Mouse (Mus musculus) C2C12 (cell line): Measurements from ENCODE around the gene Large1.

Source experiments
- CTCF ChIP-seq: IDR thresholded peaks from one replicate; pipeline ENCODE4 v1.5.1; 2011; ENCODE audit not compliant: control insufficient read depth, insufficient read depth, insufficient read length
- MAX ChIP-seq: IDR thresholded peaks from one replicate; pipeline ENCODE4 v1.6.1; 2011; ENCODE audit warnings: mild to moderate bottlenecking, control low read depth
- MYOD1 ChIP-seq: IDR thresholded peaks from one replicate; pipeline ENCODE4 v1.6.1; 2011; ENCODE audit warnings: low read depth; ENCODE audit not compliant: control insufficient read depth, insufficient read length
- USF1 ChIP-seq: IDR thresholded peaks from one replicate; pipeline ENCODE4 v1.6.1; 2011; ENCODE audit warnings: low read depth, mild to moderate bottlenecking, control low read depth, moderate library complexity

DNA sequence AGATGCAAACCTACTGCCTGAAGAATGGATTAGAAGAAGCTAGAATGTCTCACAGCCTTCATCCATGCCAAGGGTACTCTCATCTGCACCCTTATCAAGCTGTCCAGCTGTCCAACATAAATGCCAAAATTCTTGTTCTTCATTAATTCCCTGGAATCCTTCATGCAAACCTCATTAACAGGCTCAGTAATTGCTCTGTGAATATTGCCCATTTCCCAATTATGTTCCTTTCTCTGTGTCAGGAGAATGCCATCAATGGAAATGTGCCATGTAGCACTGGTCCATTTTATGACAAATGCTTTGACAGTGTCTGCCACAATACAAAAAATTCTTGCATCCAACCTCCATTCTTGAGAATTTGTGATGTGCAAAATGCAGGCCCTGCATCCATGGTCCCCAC is 82.3 kb downstream of the Large1 start:
- no peak for TF ChIP-seq CTCF
- TF ChIP-seq MYOD1: no peak
- no peak for TF ChIP-seq USF1
- TF ChIP-seq MAX: no peak
